Comparison of ENCODE assay signal across 13 mouse cellular contexts in genomic region chr3:108424944-108425623, GRCm38 (mm10). TPM values are rescaled to one million over a fixed set of nuclear protein-coding genes. Genes with fewer than 3 reads are reported as not detected.
A peak's percentile ranks its signal among the peaks of the same experiment; 100 is the strongest.
DNase-seq lines count a peak whose midpoint lies in the region; ATAC-seq and TF ChIP-seq lines count a peak whose summit lies in the region.
"Had no signal": no experiment of that assay in that cellular context is flagged by ENCODE, and none has a peak within 500 bp of the region (broad histone marks: within the 10 kb centered on the region; RNA-seq: fewer than 3 reads in every experiment).

No protein-coding gene starts in this region.

- no peaks in the 10 kb centered on the region for H3K9me3 ChIP-seq in forebrain, embryonic 10.5 days
- H3K9me3 ChIP-seq in forebrain, postnatal 0 days (ENCODE audit: low read length), result no peaks in the 10 kb centered on the region
- H3K9me3 ChIP-seq in forebrain, embryonic 12.5 days, result no peaks in the 10 kb centered on the region
- no peaks in the 10 kb centered on the region for H3K9me3 ChIP-seq in midbrain, embryonic 10.5 days (replicated peaks)
- no peaks in the 10 kb centered on the region for H3K9me3 ChIP-seq in stomach, embryonic 16.5 days (replicated peaks; ENCODE audit: control insufficient read depth, low read length)

- 60% methylated on average over 7 of the region's 7 CpGs for WGBS in forebrain, embryonic 10.5 days
- WGBS in forebrain, postnatal 0 days, result 39% methylated on average over 7 of the region's 7 CpGs
- 51% methylated on average over 7 of the region's 7 CpGs for WGBS in forebrain, embryonic 12.5 days
- WGBS in midbrain, embryonic 10.5 days, result 56% methylated on average over 7 of the region's 7 CpGs
- 79% methylated on average over 7 of the region's 7 CpGs for WGBS in stomach, embryonic 16.5 days

- H3K9ac ChIP-seq in forebrain, postnatal 0 days, result no peak overlapping the region
- H3K9ac ChIP-seq in forebrain, embryonic 12.5 days, result no peak overlapping the region; the same call in 1 of the 2 replicates
- H3K9ac ChIP-seq in stomach, embryonic 16.5 days (ENCODE audit: low read length), result no peak overlapping the region
- H3K9ac ChIP-seq: lung, embryonic 14.5 days had no signal

- TF ChIP-seq CTCF in forebrain, postnatal 0 days (IDR thresholded peaks at IDR 0.05; ENCODE audit: low read depth), result no peak

- DNase-seq in forebrain, embryonic 10.5 days (ENCODE audit: extremely low spot score, low spot score), result no peak
- no peak for DNase-seq in forebrain, postnatal 0 days
- DNase-seq in midbrain, embryonic 10.5 days (ENCODE audit: low spot score), result no peak
- DNase-seq in kidney, adult 8-10 months, result no peak
- no peak for DNase-seq in urinary bladder, postnatal 36 days (ENCODE audit: low spot score in 2 of 2)
- no peak for DNase-seq in thymus, postnatal 4 days
- DNase-seq: B cell, adult 2 months; kidney, postnatal 25 days; lung, embryonic 14.5 days; thymus, adult 2 months had no signal

- peaks cover 59% of the 10 kb centered on the region for H3K36me3 ChIP-seq in forebrain, embryonic 10.5 days (replicated peaks)
- peaks cover 50% of the 10 kb centered on the region for H3K36me3 ChIP-seq in forebrain, postnatal 0 days (ENCODE audit: insufficient read depth)
- peaks cover 53% of the 10 kb centered on the region for H3K36me3 ChIP-seq in forebrain, embryonic 12.5 days (replicated peaks)
- peaks cover 58% of the 10 kb centered on the region for H3K36me3 ChIP-seq in midbrain, embryonic 10.5 days
- peaks cover 24% of the 10 kb centered on the region for H3K36me3 ChIP-seq in stomach, embryonic 16.5 days (ENCODE audit: control insufficient read depth, insufficient read depth, low read length)

- ATAC-seq in forebrain, postnatal 0 days, result no peak
- no peak for ATAC-seq in forebrain, embryonic 12.5 days (ENCODE audit: low FRiP score)
- ATAC-seq in stomach, embryonic 16.5 days (ENCODE audit: insufficient read depth, low FRiP score), result no peak

- no peak overlapping the region for H3K4me2 ChIP-seq in forebrain, postnatal 0 days (ENCODE audit: low read depth)
- no peak overlapping the region for H3K4me2 ChIP-seq in forebrain, embryonic 12.5 days
- H3K4me2 ChIP-seq in stomach, embryonic 16.5 days (ENCODE audit: low read depth, low read length), result no peak overlapping the region

- H3K4me1 ChIP-seq in forebrain, embryonic 10.5 days, result peaks cover 47% of the 10 kb centered on the region
- H3K4me1 ChIP-seq in forebrain, postnatal 0 days (ENCODE audit: insufficient read depth), result peaks cover 14% of the 10 kb centered on the region
- peaks cover 46% of the 10 kb centered on the region for H3K4me1 ChIP-seq in forebrain, embryonic 12.5 days
- H3K4me1 ChIP-seq in midbrain, embryonic 10.5 days, result peaks cover 55% of the 10 kb centered on the region
- H3K4me1 ChIP-seq in stomach, embryonic 16.5 days (ENCODE audit: control insufficient read depth, insufficient read depth, low read length), result peaks cover 21% of the 10 kb centered on the region

- H3K27ac ChIP-seq in forebrain, embryonic 10.5 days, result peak overlapping the region; percentile 78
- no peak overlapping the region for H3K27ac ChIP-seq in forebrain, postnatal 0 days (ENCODE audit: low read depth, low read length)
- peak overlapping the region; percentile 71 for H3K27ac ChIP-seq in forebrain, embryonic 12.5 days
- peak overlapping the region; percentile 84 for H3K27ac ChIP-seq in midbrain, embryonic 10.5 days (replicated peaks)
- H3K27ac ChIP-seq in stomach, embryonic 16.5 days (ENCODE audit: low read length), result peak overlapping the region; percentile 58

- no peak overlapping the region for H3K4me3 ChIP-seq in forebrain, embryonic 10.5 days
- no peak overlapping the region for H3K4me3 ChIP-seq in forebrain, postnatal 0 days (ENCODE audit: low read depth, low read length)
- no peak overlapping the region for H3K4me3 ChIP-seq in forebrain, embryonic 12.5 days (replicated peaks)
- H3K4me3 ChIP-seq in midbrain, embryonic 10.5 days, result no peak overlapping the region
- H3K4me3 ChIP-seq in stomach, embryonic 16.5 days (replicated peaks; ENCODE audit: low read length), result no peak overlapping the region

- no peaks in the 10 kb centered on the region for H3K27me3 ChIP-seq in forebrain, embryonic 10.5 days (ENCODE audit: poor library complexity, severe bottlenecking)
- H3K27me3 ChIP-seq in forebrain, postnatal 0 days (ENCODE audit: insufficient read depth, low read length), result no peaks in the 10 kb centered on the region
- H3K27me3 ChIP-seq in forebrain, embryonic 12.5 days, result no peaks in the 10 kb centered on the region
- no peaks in the 10 kb centered on the region for H3K27me3 ChIP-seq in midbrain, embryonic 10.5 days (ENCODE audit: low read depth, poor library complexity, severe bottlenecking)
- H3K27me3 ChIP-seq in stomach, embryonic 16.5 days (ENCODE audit: control insufficient read depth, insufficient read depth, low read length), result no peaks in the 10 kb centered on the region
- H3K27me3 ChIP-seq: Patski had no signal

RNA-seq across cellular contexts. Expression of gene Celsr2, which starts 9.7 kb away (rescaled TPM):
- polyA plus RNA-seq in forebrain, embryonic 10.5 days (2016; fragmentation: Nextera tagmentation; extraction: Ambion mirVana), result 32.1 and 35.1 TPM in 2 replicates
- 39.0 and 51.4 TPM in 2 replicates for total RNA-seq in forebrain, postnatal 0 days (2014; rRNA removed)
- polyA plus RNA-seq in forebrain, postnatal 0 days (2015; fragmentation: Nextera tagmentation; extraction: Ambion mirVana), result 14.4 and 24.5 TPM in 2 replicates
- 60.4 and 61.3 TPM in 2 replicates for polyA plus RNA-seq in forebrain, embryonic 12.5 days (2016; fragmentation: Nextera tagmentation; extraction: Ambion mirVana)
- 53.7 and 67.5 TPM in 2 replicates for polyA plus RNA-seq in midbrain, embryonic 10.5 days (2016; fragmentation: Nextera tagmentation; extraction: Ambion mirVana)
- 14.4 and 17.4 TPM in 2 replicates for polyA plus RNA-seq in stomach, embryonic 16.5 days (2015; fragmentation: Nextera tagmentation; extraction: Ambion mirVana)

RNA-seq across cellular contexts. Expression of gene Sars, which starts 19.9 kb away (rescaled TPM):
- 160 and 167 TPM in 2 replicates for polyA plus RNA-seq in forebrain, embryonic 10.5 days (2016; fragmentation: Nextera tagmentation; extraction: Ambion mirVana)
- total RNA-seq in forebrain, postnatal 0 days (2014; rRNA removed), result 196 and 202 TPM in 2 replicates
- polyA plus RNA-seq in forebrain, postnatal 0 days (2015; fragmentation: Nextera tagmentation; extraction: Ambion mirVana), result 220 and 223 TPM in 2 replicates
- 186 and 205 TPM in 2 replicates for polyA plus RNA-seq in forebrain, embryonic 12.5 days (2016; fragmentation: Nextera tagmentation; extraction: Ambion mirVana)
- polyA plus RNA-seq in midbrain, embryonic 10.5 days (2016; fragmentation: Nextera tagmentation; extraction: Ambion mirVana), result 179 and 187 TPM in 2 replicates
- 144 and 146 TPM in 2 replicates for polyA plus RNA-seq in stomach, embryonic 16.5 days (2015; fragmentation: Nextera tagmentation; extraction: Ambion mirVana)

RNA-seq across cellular contexts. Expression of gene Psrc1, which starts 41.4 kb away (rescaled TPM):
- polyA plus RNA-seq in forebrain, embryonic 10.5 days (2016; fragmentation: Nextera tagmentation; extraction: Ambion mirVana), result 115 and 117 TPM in 2 replicates
- total RNA-seq in forebrain, postnatal 0 days (2014; rRNA removed), result 9.5 and 10.5 TPM in 2 replicates
- polyA plus RNA-seq in forebrain, postnatal 0 days (2015; fragmentation: Nextera tagmentation; extraction: Ambion mirVana), result 6.5 and 7.0 TPM in 2 replicates
- 82.6 and 83.1 TPM in 2 replicates for polyA plus RNA-seq in forebrain, embryonic 12.5 days (2016; fragmentation: Nextera tagmentation; extraction: Ambion mirVana)
- 93.3 and 105 TPM in 2 replicates for polyA plus RNA-seq in midbrain, embryonic 10.5 days (2016; fragmentation: Nextera tagmentation; extraction: Ambion mirVana)
- polyA plus RNA-seq in stomach, embryonic 16.5 days (2015; fragmentation: Nextera tagmentation; extraction: Ambion mirVana), result 35.6 and 36.7 TPM in 2 replicates
